Mouse (Mus musculus) E14TG2a.4 (cell line): ENCODE data around the gene Mrln.

Experiments used
- CTCF ChIP-seq: conservative IDR thresholded peaks from 2 replicates; pipeline ENCODE4 v1.5.1; 2014; ENCODE audit warnings: low read length
- NANOG ChIP-seq: IDR thresholded peaks from 2 replicates; pipeline ENCODE4 v1.6.1; 2014; ENCODE audit warnings: borderline replicate concordance, low read length, mixed read lengths

DNA sequence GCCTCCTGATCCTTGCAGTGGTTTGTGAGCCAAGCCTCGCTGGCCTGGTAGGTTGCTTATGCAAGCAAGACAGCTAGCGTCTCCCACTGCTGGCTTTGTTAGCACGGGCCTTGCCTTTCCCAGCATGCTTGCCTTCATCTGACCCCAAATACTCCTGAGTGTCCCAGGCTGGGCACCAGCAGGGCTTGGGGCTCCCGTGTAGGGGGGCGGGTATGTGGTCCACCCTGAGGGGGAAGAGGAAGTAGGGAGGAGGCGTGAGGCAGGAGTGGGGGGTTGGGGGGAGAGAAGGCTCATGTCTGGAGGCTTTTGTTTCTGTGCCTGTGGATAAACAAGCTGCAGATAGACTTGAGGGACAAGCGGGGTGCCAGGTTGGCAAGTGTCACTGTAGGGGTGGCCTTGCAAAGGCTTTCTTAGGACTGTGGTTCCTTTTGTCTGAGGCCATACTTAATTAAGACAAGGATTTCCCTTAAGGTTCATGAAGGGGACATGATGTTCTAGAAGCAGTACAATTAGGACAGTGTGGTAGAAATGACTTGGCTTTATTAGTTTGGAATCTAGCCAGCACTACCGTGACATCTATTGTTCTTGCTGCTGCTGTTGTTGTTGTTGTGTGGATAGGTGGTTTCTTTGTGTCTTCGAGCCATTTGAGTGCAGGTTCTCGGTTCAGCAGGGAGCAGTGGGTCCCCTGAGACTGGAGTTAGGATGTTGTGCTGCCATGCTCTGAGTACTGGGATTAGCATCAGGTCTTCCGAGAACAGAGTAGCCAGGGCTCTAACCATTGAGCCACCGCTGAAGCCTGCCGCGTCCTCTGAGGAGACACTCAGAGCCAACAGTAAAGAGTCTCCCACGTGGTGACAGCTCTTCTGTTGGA, 21.0 kb upstream of the Mrln start:
- TF ChIP-seq CTCF (no peak), NANOG (no peak)
